Mouse (Mus musculus) heart, adult 2 months (tissue): ENCODE measurements around the gene Vpreb1. TPM values are rescaled to one million over a fixed set of nuclear protein-coding genes. Genes with fewer than 3 reads are reported as not detected.

Experiments used
- DNase-seq, 2 experiments: peaks; one replicate each; pipeline ENCODE4 v3.0.0; 2021
- H3K27ac ChIP-seq: fragments of 200-600 bp; 2 replicates; pipeline ENCODE4 v1.8.1; 2022
- H3K27me3 ChIP-seq: fragments of 200-500 bp; 2 replicates; pipeline ENCODE4 v1.6.1; 2012; ENCODE audit warnings: mild to moderate bottlenecking, low read length, inconsistent platforms, mixed read lengths; ENCODE audit not compliant: control insufficient read depth, insufficient read depth
- H3K36me3 ChIP-seq: fragments of 200-500 bp; 2 replicates; pipeline ENCODE4 v1.6.1; 2012; ENCODE audit warnings: low read length, inconsistent platforms; ENCODE audit not compliant: control insufficient read depth, insufficient read depth
- H3K4me1 ChIP-seq: fragments of 200-500 bp; 2 replicates; pipeline ENCODE4 v1.6.1; 2011; ENCODE audit warnings: low read length; ENCODE audit not compliant: control insufficient read depth, insufficient read depth
- H3K4me3 ChIP-seq: fragments of 200-600 bp; 2 replicates; pipeline ENCODE4 v1.8.1; 2022
- H3K79me2 ChIP-seq: fragments of 200-500 bp; replicated peaks from 2 replicates; pipeline ENCODE4 v1.6.1; 2012; ENCODE audit warnings: mild to moderate bottlenecking, inconsistent platforms, low read length, moderate library complexity, mixed read lengths; ENCODE audit not compliant: control insufficient read depth, insufficient read depth
- H3K9ac ChIP-seq: fragments of 200-500 bp; 2 replicates; pipeline ENCODE4 v1.6.1; 2012; ENCODE audit warnings: low read depth, mild to moderate bottlenecking, control low read depth, inconsistent platforms, low read length, mixed read lengths
- CTCF ChIP-seq: fragments of 200-600 bp; IDR thresholded peaks from 2 replicates; pipeline ENCODE4 v1.8.1; 2022; ENCODE audit warnings: antibody characterized with exemption, mild to moderate bottlenecking, moderate library complexity
- EP300 ChIP-seq: fragments of 200-500 bp; IDR thresholded peaks from 2 replicates; pipeline ENCODE4 v1.6.1; 2011; ENCODE audit warnings: low read depth, low read length, control low read depth; ENCODE audit not compliant: insufficient read depth
- POLR2A ChIP-seq: fragments of 200-500 bp; IDR thresholded peaks from 2 replicates; pipeline ENCODE4 v1.6.1; 2011; ENCODE audit warnings: mild to moderate bottlenecking, low read depth, low read length, control low read depth; ENCODE audit not compliant: insufficient read depth
- WGBS: fragments of 180-500 bp; shearing (Covaris S2); methylation state at CpG from one replicate; pipeline ENCODE4 v1.1.7; 2018; 5-methylcytosine and 5-hydroxymethylcytosine counted together
- intact Hi-C: fragments of 180-260 bp; cut with DNase I; formaldehyde crosslinking; loops from one replicate; pipeline ENCODE4 v1.15.1; 2025
- polyA plus RNA-seq: library from polyadenylated mRNA; depleted of rRNA; stranded (reverse); fragments of >200 nt; gene quantifications from 2 replicates; pipeline ENCODE4 v1.2.3, GENCODE M21; 2012
- total RNA-seq, 2 experiments: library from RNA; stranded (reverse); gene quantifications; 2 replicates each; pipeline ENCODE4 v1.2.3; 2021

Vpreb1 gene
- total and polyA plus RNA-seq, 3 experiments = not detected

DNA sequence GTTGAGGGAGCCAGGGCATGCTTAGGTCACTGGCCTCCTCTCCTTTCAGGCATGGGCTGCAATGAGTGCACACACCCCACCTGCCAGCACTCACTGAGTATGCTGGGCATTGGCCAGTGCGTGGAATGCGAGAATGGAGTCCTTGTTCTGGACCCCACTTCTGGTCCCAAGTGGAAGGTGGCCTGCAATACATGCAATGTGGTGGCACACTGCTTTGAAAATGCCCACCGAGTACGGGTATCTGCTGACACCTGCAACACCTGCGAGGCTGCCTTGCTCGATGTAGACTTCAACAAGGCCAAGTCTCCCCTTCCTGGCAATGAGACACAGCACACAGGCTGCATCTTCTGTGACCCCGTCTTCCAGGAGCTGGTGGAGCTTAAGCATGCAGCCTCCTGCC lies 21.7 kb upstream of the Vpreb1 start:
- WGBS = 93% methylated on average over 7 of the region's 7 CpGs
- no peaks in the 10 kb centered on the region for H3K79me2 ChIP-seq
- no peak overlapping the region for H3K9ac ChIP-seq
- H3K4me1 ChIP-seq = peaks cover 2% of the 10 kb centered on the region
- intact Hi-C loops = loop anchor here (10.0 kb wide), 1 partner anchor 382 kb away; the partner anchor contains the start of gene Tmem191c
- DNase-seq = no peak
- TF ChIP-seq EP300 (no peak), CTCF (no peak)
- H3K4me3 ChIP-seq = no peak overlapping the region
- no peaks in the 10 kb centered on the region for H3K36me3 ChIP-seq
- H3K27me3 ChIP-seq = no peaks in the 10 kb centered on the region
- no peak overlapping the region for H3K27ac ChIP-seq

DNA sequence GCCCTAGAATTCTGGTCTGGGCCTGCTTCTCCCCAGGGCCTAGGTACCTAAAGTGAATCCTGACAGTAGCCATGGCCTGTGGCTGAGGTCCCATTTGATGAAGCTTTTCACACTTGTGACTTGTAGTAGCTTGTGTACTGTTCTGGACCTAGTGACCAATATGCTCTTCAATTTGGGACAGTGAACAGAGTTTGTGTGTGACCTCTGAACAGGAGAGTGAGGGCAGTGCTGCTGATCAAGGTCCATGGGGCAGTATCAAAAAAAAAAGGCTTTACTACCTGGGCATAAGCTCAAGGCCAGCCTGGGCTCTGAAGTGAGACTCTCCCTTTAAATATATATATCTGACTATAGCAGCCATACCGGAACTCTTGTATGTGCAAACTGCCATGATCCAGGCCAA lies 17.7 kb upstream of the Vpreb1 start:
- Histone ChIP-seq H3K79me2 (no peaks in the 10 kb centered on the region), H3K9ac (no peak overlapping the region), H3K36me3 (no peaks in the 10 kb centered on the region), H3K4me1 (no peaks in the 10 kb centered on the region), H3K4me3 (no peak overlapping the region), H3K27ac (no peak overlapping the region), H3K27me3 (no peaks in the 10 kb centered on the region)
- DNase-seq = no peak
- 97% methylated on average over 1 of the region's 1 CpGs for WGBS
- intact Hi-C loops = no loop called here
- TF ChIP-seq POLR2A (no peak), CTCF (no peak), EP300 (no peak)

DNA sequence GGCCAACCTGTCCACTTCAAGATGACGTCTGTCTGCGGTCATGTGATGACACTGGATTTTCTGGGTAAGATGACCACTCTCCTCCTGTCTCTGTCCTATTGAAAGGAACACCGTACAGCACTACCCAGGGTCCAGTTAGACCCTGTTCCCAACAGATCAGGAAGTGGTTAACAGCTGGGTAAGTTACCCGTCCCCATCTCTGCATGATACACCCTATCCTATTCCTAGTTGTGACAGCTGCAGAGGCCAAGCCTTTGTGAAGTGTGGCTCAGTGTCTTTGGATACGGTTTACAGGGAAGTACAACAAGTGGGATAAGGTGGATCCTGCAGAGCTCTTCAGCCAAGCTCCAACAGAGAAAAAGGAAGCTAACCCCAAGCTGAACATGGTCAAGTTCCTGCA lies 8.4 kb upstream of the Vpreb1 start:
- Histone ChIP-seq H3K9ac (no peak overlapping the region), H3K36me3 (no peaks in the 10 kb centered on the region), H3K79me2 (0 out of 2 replicates have a peak, but pooled peaks cover 1% of the 10 kb centered on the region), H3K27ac (no peak overlapping the region), H3K27me3 (no peaks in the 10 kb centered on the region), H3K4me3 (no peak overlapping the region), H3K4me1 (0 out of 2 replicates have a peak, but pooled peaks cover 2% of the 10 kb centered on the region)
- TF ChIP-seq POLR2A (no peak), EP300 (no peak), CTCF (no peak)
- intact Hi-C loops = no loop called here
- DNase-seq = no peak
- 84% methylated on average over 5 of the region's 5 CpGs for WGBS

DNA sequence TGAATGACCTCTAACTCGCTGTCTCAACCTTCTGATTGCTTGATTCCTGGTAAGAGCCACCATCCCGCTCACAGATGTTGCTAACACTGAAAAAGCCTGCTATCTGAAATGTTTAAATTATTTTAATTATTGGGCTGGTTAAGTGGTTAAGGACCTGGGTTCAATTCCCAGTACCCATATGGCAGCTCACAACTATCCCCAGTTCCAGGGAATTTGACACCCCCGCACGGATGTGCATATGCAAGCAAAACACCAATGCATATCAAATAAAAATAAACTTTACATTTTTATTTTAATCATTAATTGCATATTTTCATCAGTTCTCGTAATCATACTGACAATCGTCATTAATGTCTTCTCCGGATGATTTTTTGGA lies 414 bp downstream of the Vpreb1 start:
- TF ChIP-seq EP300 (no peak), CTCF (no peak), POLR2A (no peak)
- DNase-seq = no peak
- Histone ChIP-seq H3K27me3 (no peaks in the 10 kb centered on the region), H3K4me3 (peak overlapping the region; percentile 75), H3K27ac (peak overlapping the region; percentile 92), H3K9ac (no peak overlapping the region), H3K36me3 (peaks cover 6% of the 10 kb centered on the region; the same call in 1 of the 2 replicates), H3K4me1 (0 out of 2 replicates have a peak, but pooled peaks cover 2% of the 10 kb centered on the region), H3K79me2 (0 out of 2 replicates have a peak, but pooled peaks cover 1% of the 10 kb centered on the region)
- intact Hi-C loops = loop anchor here (2.0 kb wide), 1 partner anchor 15 kb away; no protein-coding TSS in a partner anchor
- 31% methylated on average over 7 of the region's 7 CpGs for WGBS

DNA sequence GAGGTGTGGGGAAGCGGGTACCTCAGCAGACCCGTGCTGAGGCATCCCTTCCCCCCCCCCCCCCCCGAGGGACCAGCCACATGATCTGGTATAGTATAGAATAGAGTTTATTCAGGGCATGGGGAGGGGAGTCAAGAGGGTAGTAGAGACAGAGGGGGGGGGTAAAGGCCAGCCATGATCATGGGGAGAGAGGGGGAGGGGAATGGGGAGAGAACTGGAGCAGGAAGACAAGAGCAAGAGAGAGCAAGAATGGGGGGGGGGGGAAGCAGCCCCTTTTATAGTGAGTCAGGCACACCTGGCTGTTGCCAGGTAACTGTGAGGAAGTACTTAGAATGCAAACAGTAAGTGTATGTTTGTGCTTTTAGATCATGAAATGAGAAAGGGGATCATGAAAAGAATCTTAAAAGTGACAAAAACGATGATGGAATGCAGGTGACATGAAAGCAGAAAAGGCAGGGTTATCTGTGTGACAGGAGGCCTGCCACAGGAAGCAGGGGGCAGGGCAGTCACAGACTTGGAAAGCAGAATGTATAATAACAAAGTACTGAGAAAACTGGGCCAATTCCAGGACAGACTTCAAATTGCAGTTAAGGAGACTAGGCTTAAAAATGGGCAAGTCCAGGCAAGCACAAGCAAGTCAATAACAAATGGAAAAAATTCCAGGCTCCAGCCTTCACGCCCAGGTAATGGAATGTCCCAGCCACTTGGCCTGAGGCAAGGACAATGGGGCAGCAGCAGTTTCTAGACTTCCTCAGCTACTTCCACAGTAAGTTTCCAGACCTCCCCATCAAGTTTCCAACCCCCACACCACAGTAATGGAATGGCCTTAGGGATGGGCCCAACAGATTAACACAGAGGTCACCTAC lies 4.7 kb downstream of the Vpreb1 start:
- Histone ChIP-seq H3K27ac (no peak overlapping the region), H3K4me3 (no peak overlapping the region), H3K27me3 (no peaks in the 10 kb centered on the region), H3K36me3 (no peaks in the 10 kb centered on the region), H3K79me2 (no peaks in the 10 kb centered on the region), H3K4me1 (no peaks in the 10 kb centered on the region), H3K9ac (no peak overlapping the region)
- TF ChIP-seq EP300 (no peak), POLR2A (no peak)
- intact Hi-C loops = no loop called here
- 51% methylated on average over 4 of the region's 5 CpGs for whole genome bisulfite sequencing
- peak in 1 of 2 experiments; percentile 12 for DNase-seq

DNA sequence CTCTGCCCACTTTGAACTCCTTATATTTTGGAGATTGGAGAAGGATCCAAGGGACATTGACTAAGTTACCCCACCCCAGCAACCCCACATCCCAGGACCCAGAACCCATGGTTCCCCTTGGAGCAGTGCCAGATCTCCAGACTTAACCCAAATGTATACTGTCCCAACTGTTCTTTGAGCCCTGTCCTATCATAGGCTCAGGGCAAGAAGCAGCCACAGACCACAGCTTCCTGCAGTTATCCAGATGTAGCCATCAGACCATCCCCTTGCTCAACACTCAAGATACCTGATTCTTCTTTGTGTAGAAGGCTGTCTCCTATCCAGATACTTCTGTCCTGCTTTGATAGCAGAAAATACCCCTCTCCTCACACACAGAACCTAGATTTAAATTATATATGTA lies 5.4 kb downstream of the Vpreb1 start:
- Histone ChIP-seq H3K27me3 (no peaks in the 10 kb centered on the region), H3K79me2 (no peaks in the 10 kb centered on the region), H3K36me3 (no peaks in the 10 kb centered on the region), H3K9ac (no peak overlapping the region), H3K27ac (no peak overlapping the region), H3K4me3 (no peak overlapping the region), H3K4me1 (no peaks in the 10 kb centered on the region)
- intact Hi-C loops = no loop called here
- TF ChIP-seq POLR2A = no peak
- DNase-seq = no peak
